7 mouse cellular contexts compared by ENCODE assay signal in the genomic region with DNA sequence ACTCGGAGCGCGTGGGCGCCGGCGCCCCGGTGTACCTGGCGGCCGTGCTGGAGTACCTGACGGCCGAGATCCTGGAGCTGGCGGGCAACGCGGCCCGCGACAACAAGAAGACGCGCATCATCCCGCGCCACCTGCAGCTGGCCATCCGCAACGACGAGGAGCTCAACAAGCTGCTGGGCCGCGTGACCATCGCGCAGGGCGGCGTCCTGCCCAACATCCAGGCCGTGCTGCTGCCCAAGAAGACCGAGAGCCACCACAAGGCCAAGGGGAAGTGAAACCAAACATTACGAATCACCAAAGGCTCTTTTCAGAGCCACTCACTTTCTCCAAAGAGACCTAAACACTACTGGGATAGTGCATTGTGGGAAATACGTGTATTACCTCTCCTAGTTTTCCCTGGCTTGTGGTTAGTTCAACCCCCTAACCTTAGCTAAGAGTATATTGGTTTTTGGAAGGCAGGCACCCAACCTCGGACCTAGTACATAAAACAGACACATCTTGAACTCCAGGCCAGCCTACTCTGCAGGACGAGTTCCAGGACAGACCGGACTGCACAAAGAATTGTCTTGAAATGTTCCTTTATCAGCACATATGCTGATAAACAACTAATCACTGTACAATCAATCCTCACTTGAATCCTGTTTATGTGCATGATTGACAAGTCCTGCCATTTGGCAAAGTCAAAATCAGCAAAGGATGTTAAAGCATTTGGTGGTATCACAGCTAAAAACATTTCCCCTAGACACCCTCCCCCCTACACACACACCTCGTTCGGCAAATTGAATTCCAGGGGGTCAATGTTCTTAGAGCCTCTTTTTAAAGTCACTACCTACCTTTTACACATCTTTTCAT. TPM values are rescaled to one million over a fixed set of nuclear protein-coding genes. Genes with fewer than 3 reads are reported as not detected.
DNase-seq lines count a peak whose midpoint lies in the region; ATAC-seq lines count a peak whose summit lies in the region.
"Not testable (repeated sequence)": the region's sequence is repeated elsewhere in the genome, so short reads cannot be mapped to it uniquely, and the experiment has no call there.

No protein-coding gene starts in this region.

- DNase-seq in ZHBTc4 (ENCODE audit: low read depth, low spot score), result peak; percentile 78
- DNase-seq in embryo, embryonic 9.5 days (ENCODE audit: extremely low spot score), result peak; percentile 83
- DNase-seq in heart, adult 11 months, result peak; percentile 93
- DNase-seq in hindlimb bud, embryonic 11.5 days (ENCODE audit: extremely low spot score, low read depth, low spot score), result peak; percentile 95
- DNase-seq in right cerebral cortex, adult 2 months (ENCODE audit: low spot score in 2 of 2), result peak; percentile 16 to 22

- H3K4me1 ChIP-seq in limb, embryonic 13.5 days, result peaks cover 35% of the 10 kb centered on the region

- peak overlapping the region; percentile 85 for H3K4me2 ChIP-seq in limb, embryonic 13.5 days (replicated peaks)

- H3K27me3 ChIP-seq in limb, embryonic 13.5 days, result not testable (repeated sequence)

- not testable (repeated sequence) for H3K36me3 ChIP-seq in limb, embryonic 13.5 days

- under 1% methylated on average over 14 of the region's 38 CpGs for WGBS in limb, embryonic 13.5 days

- not testable (repeated sequence) for ATAC-seq in limb, embryonic 13.5 days (ENCODE audit: low FRiP score, low read depth)
- peak; percentile 19 for ATAC-seq in megakaryocyte-erythroid progenitor cell, adult 5-6 weeks (replicated peaks; ENCODE audit: low FRiP score, low TSS enrichment, poor library complexity, severe bottlenecking)

- H3K4me3 ChIP-seq in limb, embryonic 13.5 days, result peak overlapping the region; percentile 51

- peak overlapping the region; percentile 95 for H3K27ac ChIP-seq in limb, embryonic 13.5 days

- not testable (repeated sequence) for H3K9me3 ChIP-seq in limb, embryonic 13.5 days

- peak overlapping the region; percentile 81 for H3K9ac ChIP-seq in limb, embryonic 13.5 days

RNA-seq across cellular contexts. Expression of gene Hist1h2ai, which starts 0.5 kb away (rescaled TPM):
- 34.6 and 46.9 TPM in 2 replicates for polyA plus RNA-seq in limb, embryonic 13.5 days (2015; fragmentation: Nextera tagmentation; extraction: Ambion mirVana)
- total RNA-seq in megakaryocyte-erythroid progenitor cell, adult 5-6 weeks (2014; fragmentation: Nextera tagmentation), result 3.0 and 26.7 TPM in 2 replicates
- 582 and 1,238 TPM in 2 replicates for total RNA-seq in megakaryocyte-erythroid progenitor cell, adult 5-6 weeks (2017)

RNA-seq across cellular contexts. Expression of gene Hist1h3h, which starts 0.7 kb away (rescaled TPM):
- 22.6 and 23.4 TPM in 2 replicates for polyA plus RNA-seq in limb, embryonic 13.5 days (2015; fragmentation: Nextera tagmentation; extraction: Ambion mirVana)
- total RNA-seq in megakaryocyte-erythroid progenitor cell, adult 5-6 weeks (2014; fragmentation: Nextera tagmentation), result 21.9 TPM in 1 of 2 replicates, not detected in the other
- total RNA-seq in megakaryocyte-erythroid progenitor cell, adult 5-6 weeks (2017), result 175 and 228 TPM in 2 replicates

RNA-seq across cellular contexts. Expression of gene Hist1h2bl, which starts 0.8 kb away (rescaled TPM):
- 3.3 and 3.4 TPM in 2 replicates for polyA plus RNA-seq in limb, embryonic 13.5 days (2015; fragmentation: Nextera tagmentation; extraction: Ambion mirVana)
- total RNA-seq in megakaryocyte-erythroid progenitor cell, adult 5-6 weeks (2014; fragmentation: Nextera tagmentation), result 430 and 709 TPM in 2 replicates
- 345 and 387 TPM in 2 replicates for total RNA-seq in megakaryocyte-erythroid progenitor cell, adult 5-6 weeks (2017)

RNA-seq across cellular contexts. Expression of gene Hist1h2bm, which starts 5.1 kb away (rescaled TPM):
- polyA plus RNA-seq in limb, embryonic 13.5 days (2015; fragmentation: Nextera tagmentation; extraction: Ambion mirVana), result 6.1 and 7.8 TPM in 2 replicates
- 242 and 265 TPM in 2 replicates for total RNA-seq in megakaryocyte-erythroid progenitor cell, adult 5-6 weeks (2014; fragmentation: Nextera tagmentation)
- total RNA-seq in megakaryocyte-erythroid progenitor cell, adult 5-6 weeks (2017), result 262 and 417 TPM in 2 replicates

RNA-seq across cellular contexts. Expression of gene Hist1h4j, which starts 18.1 kb away (rescaled TPM):
- polyA plus RNA-seq in limb, embryonic 13.5 days (2015; fragmentation: Nextera tagmentation; extraction: Ambion mirVana), result 1.2 and 1.3 TPM in 2 replicates
- total RNA-seq in megakaryocyte-erythroid progenitor cell, adult 5-6 weeks (2014; fragmentation: Nextera tagmentation), result 3.8 and 29.3 TPM in 2 replicates
- 302 and 554 TPM in 2 replicates for total RNA-seq in megakaryocyte-erythroid progenitor cell, adult 5-6 weeks (2017)

Comparison
In these comparisons a context has a peak if more than half of its experiments do, and no peak if none do; other contexts are left out.
1. DNase-seq: peak in every context shown above with its lines; median percentile 95 in hindlimb bud, embryonic 11.5 days; 93 in heart, adult 11 months; 83 in embryo, embryonic 9.5 days; 78 in ZHBTc4; 19 in right cerebral cortex, adult 2 months.